Mouse (Mus musculus) embryonic facial prominence, embryonic 11.5 days (tissue): ENCODE results near the gene Adgrv1. TPM values are rescaled to one million over a fixed set of nuclear protein-coding genes. Genes with fewer than 3 reads are reported as not detected.

Experiments
- ATAC-seq: fragments of 200-750 bp; cut with Nextera tagmentation; replicated peaks from 2 replicates; pipeline ENCODE4 v1.8.0; 2017; ENCODE audit warnings: low read depth; ENCODE audit not compliant: insufficient number of reproducible peaks, low FRiP score, low TSS enrichment
- DNase-seq: peaks from one replicate; pipeline ENCODE4 v3.0.0-alpha.2; 2015; ENCODE audit warnings: low spot score
- H3K27ac ChIP-seq: fragments of 300-500 bp; sonication (generic); replicated peaks from 2 replicates; pipeline ENCODE4 v1.5.1; 2014; ENCODE audit warnings: mild to moderate bottlenecking, low read depth, low read length, control low read depth
- H3K27me3 ChIP-seq: fragments of 300-500 bp; sonication (generic); 2 replicates; pipeline ENCODE4 v1.6.1; 2014; ENCODE audit warnings: mild to moderate bottlenecking, low read length, moderate library complexity, mixed read lengths; ENCODE audit not compliant: control insufficient read depth, insufficient read depth
- H3K36me3 ChIP-seq: fragments of 300-500 bp; sonication (generic); replicated peaks from 2 replicates; pipeline ENCODE4 v1.6.1; 2014; ENCODE audit warnings: low read depth, mild to moderate bottlenecking, low read length, moderate library complexity, mixed read lengths; ENCODE audit not compliant: control insufficient read depth, insufficient read depth
- H3K4me1 ChIP-seq: fragments of 300-500 bp; sonication (generic); 2 replicates; pipeline ENCODE4 v1.6.1; 2014; ENCODE audit warnings: low read length, mixed read lengths; ENCODE audit not compliant: control insufficient read depth, insufficient read depth
- H3K4me2 ChIP-seq: fragments of 300-500 bp; sonication (generic); 2 replicates; pipeline ENCODE4 v1.6.1; 2014; ENCODE audit warnings: low read depth, mild to moderate bottlenecking, control low read depth, low read length, moderate library complexity
- H3K4me3 ChIP-seq: fragments of 300-500 bp; sonication (generic); 2 replicates; pipeline ENCODE4 v1.5.1; 2014; ENCODE audit warnings: low read depth, low read length, control low read depth
- H3K9ac ChIP-seq: fragments of 300-500 bp; sonication (generic); replicated peaks from 2 replicates; pipeline ENCODE4 v1.6.1; 2014; ENCODE audit warnings: mild to moderate bottlenecking, control low read depth, low read length
- H3K9me3 ChIP-seq: fragments of 300-500 bp; sonication (generic); replicated peaks from 2 replicates; pipeline ENCODE4 v1.6.1; 2016; ENCODE audit warnings: mild to moderate bottlenecking, low read length, inconsistent platforms, mixed read lengths; ENCODE audit not compliant: control insufficient read depth
- WGBS: fragments of 180-500 bp; shearing (Covaris S2); extraction: QIAGEN DNeasy Blood & Tissue Kit; methylation state at CpG from one replicate; pipeline ENCODE4 v1.1.7; 2014; 5-methylcytosine and 5-hydroxymethylcytosine counted together
- polyA plus RNA-seq: library from polyadenylated mRNA; unstranded; fragments of >200 nt; fragmentation: Nextera tagmentation; extraction: Ambion mirVana; gene quantifications from 2 replicates; pipeline ENCODE4 v1.2.1, GENCODE M21; 2014

Gene Adgrv1
- polyA plus RNA-seq = 8.0 and 8.3 TPM in 2 replicates

GRCm38 (mm10) chr13:81632720-81633415 is at the start of gene Adgrv1:
Gene Adgrv1 (minus strand): TSS chr13:81633154.
- peak within 1 kb of the TSS; percentile 45 for H3K4me3 ChIP-seq
- WGBS = 1% methylated on average over 42 of the region's 42 CpGs
- DNase-seq (peak; percentile 90), ATAC-seq (peak; percentile 99)
- H3K4me1 ChIP-seq = no peaks in the 10 kb centered on the region
- no peaks in the 10 kb centered on the region for H3K9me3 ChIP-seq
- no peak within 1 kb of the TSS for H3K27ac ChIP-seq
- no peaks in the 10 kb centered on the region for H3K36me3 ChIP-seq
- peak within 1 kb of the TSS; percentile 44 for H3K9ac ChIP-seq
- H3K4me2 ChIP-seq = peak within 1 kb of the TSS; percentile 75
- no peaks in the 10 kb centered on the region for H3K27me3 ChIP-seq

GRCm38 (mm10) chr13:81675333-81675732 is 42.4 kb upstream of the Adgrv1 start:
- DNase-seq = no peak
- Histone ChIP-seq H3K9me3 (no peaks in the 10 kb centered on the region), H3K4me2 (no peak overlapping the region), H3K27me3 (no peaks in the 10 kb centered on the region), H3K4me1 (no peaks in the 10 kb centered on the region), H3K4me3 (no peak overlapping the region), H3K27ac (no peak overlapping the region), H3K9ac (no peak overlapping the region), H3K36me3 (no peaks in the 10 kb centered on the region; the same call in 1 of the 2 replicates)
- 88% methylated on average over 8 of the region's 8 CpGs for WGBS
- ATAC-seq = no peak

- WGBS = 85% methylated on average over 5 of the region's 5 CpGs
- Histone ChIP-seq H3K9me3 (no peaks in the 10 kb centered on the region), H3K27ac (no peak overlapping the region), H3K4me1 (no peaks in the 10 kb centered on the region), H3K27me3 (no peaks in the 10 kb centered on the region), H3K4me2 (no peak overlapping the region), H3K36me3 (peaks cover 7% of the 10 kb centered on the region), H3K9ac (no peak overlapping the region), H3K4me3 (no peak overlapping the region)
- DNase-seq (no peak), ATAC-seq (no peak)
Observed at GRCm38 (mm10) chr13:81667713-81668112, 34.8 kb upstream of the Adgrv1 start.

GRCm38 (mm10) chr13:81664331-81664698 is 31.4 kb upstream of the Adgrv1 start:
- H3K36me3 ChIP-seq = peaks cover 2% of the 10 kb centered on the region
- no peak for ATAC-seq
- WGBS = 89% methylated on average over 5 of the region's 5 CpGs
- no peaks in the 10 kb centered on the region for H3K9me3 ChIP-seq
- no peaks in the 10 kb centered on the region for H3K27me3 ChIP-seq
- DNase-seq = no peak
- H3K27ac ChIP-seq = no peak overlapping the region
- no peak overlapping the region for H3K4me3 ChIP-seq
- no peak overlapping the region for H3K4me2 ChIP-seq
- H3K4me1 ChIP-seq = no peaks in the 10 kb centered on the region
- H3K9ac ChIP-seq = no peak overlapping the region

- ATAC-seq (no peak), DNase-seq (no peak)
- no peak overlapping the region for H3K4me2 ChIP-seq
- no peaks in the 10 kb centered on the region for H3K36me3 ChIP-seq
- no peak overlapping the region for H3K27ac ChIP-seq
- WGBS = 92% methylated on average over 12 of the region's 12 CpGs
- no peaks in the 10 kb centered on the region for H3K27me3 ChIP-seq
- no peak overlapping the region for H3K9ac ChIP-seq
- no peaks in the 10 kb centered on the region for H3K9me3 ChIP-seq
- no peak overlapping the region for H3K4me3 ChIP-seq
- no peaks in the 10 kb centered on the region for H3K4me1 ChIP-seq
Observed at GRCm38 (mm10) chr13:81663566-81664330, 30.8 kb upstream of the Adgrv1 start.

GRCm38 (mm10) chr13:81658053-81658752 is 25.2 kb upstream of the Adgrv1 start:
- DNase-seq (no peak), ATAC-seq (peak; percentile 2; the same call in 1 of the 2 replicates)
- WGBS = 9% methylated on average over 21 of the region's 21 CpGs

GRCm38 (mm10) chr13:81657351-81658052 is 24.5 kb upstream of the Adgrv1 start, which contains the start of gene Lysmd3:
Gene Lysmd3 (plus strand): TSS chr13:81657663.
- H3K27ac ChIP-seq = peak within 1 kb of the TSS; percentile 67
- peak within 1 kb of the TSS; percentile 67 for H3K9ac ChIP-seq
- under 1% methylated on average over 70 of the region's 73 CpGs for WGBS
- no peaks in the 10 kb centered on the region for H3K27me3 ChIP-seq
- no peaks in the 10 kb centered on the region for H3K36me3 ChIP-seq
- peak; percentile 97 for ATAC-seq
- DNase-seq = peak; percentile 93
- H3K4me3 ChIP-seq = peak within 1 kb of the TSS; percentile 72
- peak within 1 kb of the TSS; percentile 57 for H3K4me2 ChIP-seq
- no peaks in the 10 kb centered on the region for H3K4me1 ChIP-seq
- no peaks in the 10 kb centered on the region for H3K9me3 ChIP-seq

More at GRCm38 (mm10) chr13:81658053-81658752, 25.2 kb upstream of the Adgrv1 start:
- H3K4me1 ChIP-seq = no peaks in the 10 kb centered on the region
- H3K36me3 ChIP-seq = no peaks in the 10 kb centered on the region
- H3K27me3 ChIP-seq = no peaks in the 10 kb centered on the region
- H3K4me3 ChIP-seq = peak overlapping the region; percentile 72
- peak overlapping the region; percentile 57 for H3K4me2 ChIP-seq
- H3K9ac ChIP-seq = peak overlapping the region; percentile 67
- H3K27ac ChIP-seq = peak overlapping the region; percentile 67; the same call in 1 of the 2 replicates
- no peaks in the 10 kb centered on the region for H3K9me3 ChIP-seq
